Mouse (Mus musculus) c-Kit-positive CD71-positive TER-119-positive erythroid progenitor cells, embryonic 14.5 days (primary cell): Measurements from ENCODE around the gene Sirt1.
"Not testable (repeated sequence)": the region's sequence is repeated elsewhere in the genome, so short reads cannot be mapped to it uniquely, and the experiment has no call there.

ENCODE experiments used
- DNase-seq: peaks from one replicate; pipeline ENCODE4 v3.0.0-alpha.2; 2013; ENCODE audit warnings: low spot score

The Sirt1 gene

GRCm38 (mm10) chr10:63386991-63387390 lies 5.5 kb upstream of the Sirt1 start:
- DNase-seq, result no peak

- DNase-seq, result peak; percentile 84
These were observed 4.9 kb upstream of the Sirt1 start for GRCm38 (mm10) chr10:63386444-63386843.

- DNase-seq, result not testable (repeated sequence)
These were observed 4.4 kb upstream of the Sirt1 start for GRCm38 (mm10) chr10:63385897-63386296.

DNA sequence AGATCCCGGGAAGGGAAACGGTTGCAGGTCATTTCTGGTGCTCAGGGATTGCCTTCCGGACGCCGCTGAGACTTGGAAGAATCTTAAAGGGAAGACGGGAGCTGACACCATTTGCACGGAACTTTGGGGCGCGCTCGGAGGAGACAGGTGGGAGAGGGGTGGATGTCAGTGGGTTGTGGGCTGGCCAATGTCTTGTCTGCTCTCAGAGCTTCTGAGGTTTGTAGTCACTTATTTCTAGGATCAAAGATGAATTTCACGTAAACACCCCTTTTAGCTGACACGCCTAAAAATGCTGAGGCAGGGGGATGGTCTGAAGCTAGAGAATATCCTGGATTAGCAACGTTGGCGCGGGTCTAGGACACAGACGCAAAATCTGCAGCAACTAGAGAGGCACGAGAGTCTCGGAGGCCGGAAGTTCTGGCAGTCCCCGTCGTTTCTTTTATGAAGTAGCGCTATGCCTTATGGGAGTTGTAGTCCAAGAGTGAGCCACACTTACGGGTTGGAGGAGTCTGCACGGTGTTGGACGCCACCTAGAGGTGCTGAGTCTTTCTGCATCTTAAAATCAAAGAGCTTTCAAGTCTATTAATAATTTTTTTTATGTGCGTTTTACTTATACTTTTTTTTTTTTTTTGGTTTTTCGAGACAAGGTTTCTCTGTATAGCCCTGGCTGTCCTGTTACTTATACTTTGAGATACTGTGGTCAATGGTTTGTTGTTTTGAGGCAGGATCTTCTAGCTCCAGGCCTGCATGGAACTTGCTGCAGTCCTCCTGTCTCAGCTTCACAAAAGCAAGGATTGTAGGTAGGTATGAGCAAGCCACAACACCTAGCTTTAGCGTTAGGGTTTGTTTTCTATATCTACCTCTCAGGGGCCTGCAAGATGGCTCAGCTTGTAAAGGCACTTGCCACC lies 1.1 kb upstream of the Sirt1 start, which contains the start of gene Dnajc12:
Gene Dnajc12, plus strand, starts transcription at position 72 of the 908 bp plus-strand sequence.
- peak; percentile 92 for DNase-seq

- DNase-seq, result no peak
These were observed 2.4 kb downstream of the Sirt1 start for GRCm38 (mm10) chr10:63378948-63379680.

DNA sequence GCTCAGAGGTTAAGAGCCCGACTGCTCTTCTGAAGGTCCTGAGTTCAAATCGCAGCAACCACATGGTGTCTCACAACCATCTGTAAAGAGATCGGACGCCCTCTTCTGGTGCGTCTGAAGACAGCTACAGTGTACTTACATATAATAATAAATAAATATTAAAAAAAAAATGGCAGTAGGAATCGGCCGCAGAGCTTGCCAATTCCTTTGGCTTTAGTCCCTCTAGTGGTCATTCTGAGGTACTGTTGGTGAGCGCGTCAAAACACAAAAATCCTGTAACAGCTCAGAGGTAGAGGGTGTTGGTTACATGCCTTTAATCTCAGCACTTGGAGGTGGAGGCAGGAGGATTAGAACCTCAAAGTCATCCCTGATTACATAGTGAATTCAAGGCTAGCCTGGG lies 4.0 kb downstream of the Sirt1 start:
- DNase-seq, result peak; percentile 75

DNA sequence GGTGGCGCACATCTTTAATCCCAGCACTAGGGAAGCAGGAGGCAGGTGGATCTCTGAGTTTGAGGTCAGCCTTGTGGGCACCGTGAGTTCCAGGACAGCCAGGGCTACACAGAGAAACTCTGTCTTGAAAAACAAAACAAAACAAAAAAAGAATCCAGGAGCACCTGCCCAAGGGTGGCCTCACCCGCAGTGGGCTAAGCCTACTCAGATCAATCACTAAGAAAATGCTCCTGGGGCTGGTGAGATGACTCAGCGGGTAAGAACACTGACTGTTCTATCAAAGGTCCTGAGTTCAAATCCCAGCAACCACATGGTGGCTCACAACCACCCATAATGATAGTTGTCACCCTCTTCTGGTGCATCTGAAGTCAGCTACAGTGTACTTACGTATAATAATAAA lies 5.2 kb downstream of the Sirt1 start:
- no peak for DNase-seq

- no peak for DNase-seq
These were observed 13.5 kb downstream of the Sirt1 start for GRCm38 (mm10) chr10:63368041-63368440.

- DNase-seq, result no peak
These were observed 14.1 kb downstream of the Sirt1 start for GRCm38 (mm10) chr10:63367386-63367785.

- DNase-seq, result no peak
These were observed 15.5 kb downstream of the Sirt1 start for GRCm38 (mm10) chr10:63365918-63366455.

DNA sequence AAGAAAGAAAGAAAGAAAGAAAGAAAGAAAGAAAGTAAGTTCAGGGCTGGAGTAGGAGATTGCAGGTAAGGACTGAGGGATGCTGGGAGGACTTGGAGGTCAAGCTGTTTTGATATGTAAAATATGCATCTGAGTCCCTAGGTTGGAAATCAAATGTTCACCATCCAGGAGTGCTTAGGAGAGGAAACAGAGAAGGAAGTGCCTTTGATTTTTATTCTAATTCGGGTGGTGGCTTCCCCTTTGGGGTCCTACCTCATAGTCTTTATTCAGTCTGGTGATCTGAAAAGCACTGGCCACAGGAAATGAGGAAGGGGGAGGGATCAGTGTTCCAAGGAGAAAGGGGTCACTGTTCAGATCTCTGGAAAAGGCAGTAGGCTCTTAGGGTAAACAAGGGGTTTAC lies 21.0 kb downstream of the Sirt1 start:
- no peak for DNase-seq

- DNase-seq, result no peak
These were observed 29.4 kb downstream of the Sirt1 start for GRCm38 (mm10) chr10:63352111-63352510.

DNA sequence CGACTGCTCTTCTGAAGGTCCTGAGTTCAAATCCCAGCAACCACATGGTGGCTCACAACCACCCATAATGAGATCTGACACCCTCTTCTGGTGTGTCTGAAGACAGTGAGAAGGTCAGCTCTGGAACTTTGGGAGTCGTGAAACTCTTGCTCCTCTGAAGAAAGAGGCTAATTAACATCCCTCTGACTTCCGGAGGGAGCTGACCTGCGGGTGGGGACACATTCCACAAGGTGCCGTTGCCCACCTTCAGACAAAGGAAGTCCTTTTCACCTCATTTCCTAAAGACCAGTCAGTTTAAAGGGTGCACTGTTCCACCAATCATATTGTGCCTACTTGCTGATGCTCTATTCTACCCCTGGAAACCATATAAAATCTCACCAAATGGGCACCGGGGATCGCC lies 30.4 kb downstream of the Sirt1 start:
- not testable (repeated sequence) for DNase-seq

- no peak for DNase-seq
These were observed 30.8 kb downstream of the Sirt1 start for GRCm38 (mm10) chr10:63350666-63351065.

- DNase-seq, result no peak
These were observed 33.2 kb downstream of the Sirt1 start for GRCm38 (mm10) chr10:63348291-63348690.

GRCm38 (mm10) chr10:63344751-63345150 lies 36.8 kb downstream of the Sirt1 start:
- no peak for DNase-seq

DNA sequence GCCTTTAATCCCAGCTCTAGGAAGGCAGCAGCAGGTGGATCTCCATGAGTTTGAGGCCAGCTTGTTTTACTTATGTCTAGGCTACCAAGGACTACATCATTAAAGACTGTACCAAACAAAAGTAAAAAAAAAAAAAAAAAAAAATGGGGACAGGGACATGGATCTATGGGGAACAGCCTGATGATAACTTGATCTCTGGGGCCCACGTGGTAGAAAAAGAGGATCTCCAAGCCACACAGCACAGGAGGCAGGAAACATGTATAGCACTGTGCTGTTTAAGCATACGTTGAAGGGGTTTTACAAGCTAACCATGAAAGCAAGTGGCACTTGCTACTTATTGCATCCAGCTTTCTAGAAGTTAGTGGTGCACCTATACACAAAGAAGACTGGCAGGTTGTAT lies 40.2 kb downstream of the Sirt1 start:
- DNase-seq, result no peak

GRCm38 (mm10) chr10:63338914-63339643 lies 42.4 kb downstream of the Sirt1 start:
- peak; percentile 92 for DNase-seq

- DNase-seq, result peak; percentile 36
These were observed 43.3 kb downstream of the Sirt1 start for GRCm38 (mm10) chr10:63337951-63338836.

DNA sequence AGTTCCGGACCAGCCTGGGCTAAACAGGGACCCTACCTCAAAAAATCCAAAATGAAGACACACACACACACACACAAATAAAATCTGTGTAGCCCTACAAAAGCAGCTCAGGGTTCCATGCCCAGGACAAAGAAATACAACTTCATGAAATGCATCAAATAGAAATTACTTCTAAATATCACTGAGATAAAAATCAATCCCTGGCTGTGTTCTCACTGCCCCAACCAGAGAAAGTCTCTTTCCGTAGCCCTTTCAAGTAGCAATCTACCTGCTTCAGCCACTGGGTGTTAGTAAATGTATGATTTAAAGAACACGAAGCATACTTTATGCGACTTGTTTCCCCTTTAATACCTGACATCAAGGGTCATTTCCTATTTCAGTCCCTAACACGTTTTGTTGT lies 44.2 kb downstream of the Sirt1 start:
- DNase-seq, result peak; percentile 6

- DNase-seq, result no peak
These were observed 44.6 kb downstream of the Sirt1 start for GRCm38 (mm10) chr10:63336901-63337300.
